Mouse (Mus musculus) CH12.LX (cell line): ENCODE data around the gene Slc7a11. TPM values are rescaled to one million over a fixed set of nuclear protein-coding genes. Genes with fewer than 3 reads are reported as not detected.

Experiments used
- DNase-seq: peaks from one replicate; pipeline ENCODE4 v3.0.0-alpha.2; 2013; ENCODE audit errors: extremely low read depth
- H3K27ac ChIP-seq: 2 replicates; pipeline ENCODE4 v1.5.1; 2012; ENCODE audit warnings: low read depth, mild to moderate bottlenecking, control low read depth, moderate library complexity; ENCODE audit not compliant: insufficient read depth
- H3K27me3 ChIP-seq: replicated peaks from 2 replicates; pipeline ENCODE3; 2012; ENCODE audit warnings: inconsistent platforms
- H3K36me3 ChIP-seq, 2 experiments: replicated peaks in 1 of 2; 2 replicates each; pipeline versions ENCODE3 to v1.6.1; 2012; ENCODE audit warnings: inconsistent platforms in 1 of 2, low read length in 1 of 2, mild to moderate bottlenecking in 1 of 2, mixed read lengths in 1 of 2, moderate library complexity in 1 of 2; ENCODE audit not compliant: control insufficient read depth in 1 of 2, insufficient read depth in 1 of 2
- H3K4me1 ChIP-seq, 2 experiments: 2 replicates each; pipeline ENCODE4 v1.6.1; 2012; ENCODE audit warnings: inconsistent platforms in 1 of 2, moderate library complexity in 1 of 2; ENCODE audit not compliant: insufficient read depth in 2 of 2, control insufficient read depth in 1 of 2
- H3K4me2 ChIP-seq: 2 replicates; pipeline ENCODE4 v1.6.1; 2012; ENCODE audit warnings: low read depth, mild to moderate bottlenecking, control low read depth; ENCODE audit not compliant: poor library complexity, insufficient read depth, severe bottlenecking
- H3K4me3 ChIP-seq, 3 experiments: fragments of 150-350 bp in 1 of 3; sonication (generic) in 1 of 3; replicated peaks in 1 of 3; 2 replicates each; pipeline versions ENCODE3 to v1.5.1; 2011 to 2012; ENCODE audit warnings: low read depth in 2 of 3, low read length in 2 of 3, mild to moderate bottlenecking in 2 of 3, moderate library complexity in 2 of 3, control low read depth in 1 of 3, improper control_type of control experiment in 1 of 3, inconsistent platforms in 1 of 3, mixed read lengths in 1 of 3; ENCODE audit not compliant: poor library complexity in 1 of 3
- H3K79me2 ChIP-seq: replicated peaks from 2 replicates; pipeline ENCODE4 v1.6.1; 2012; ENCODE audit warnings: mild to moderate bottlenecking, moderate library complexity; ENCODE audit not compliant: control insufficient read depth, poor library complexity, insufficient read depth, severe bottlenecking; ENCODE audit errors: extremely low read depth
- H3K9ac ChIP-seq: 2 replicates; pipeline ENCODE4 v1.6.1; 2012; ENCODE audit warnings: low read depth, mild to moderate bottlenecking, control low read depth, moderate library complexity; ENCODE audit not compliant: insufficient read depth
- H3K9me3 ChIP-seq: replicated peaks from 2 replicates; pipeline ENCODE3; 2012; ENCODE audit warnings: low read length, inconsistent platforms, mixed read lengths
- BHLHE40 ChIP-seq: IDR thresholded peaks from 2 replicates; pipeline ENCODE4 v1.6.1; 2011; ENCODE audit warnings: mild to moderate bottlenecking, low read depth, low read length, improper control_type of control experiment
- CHD2 ChIP-seq: IDR thresholded peaks from 2 replicates; pipeline ENCODE4 v1.6.1; 2011; ENCODE audit warnings: low read length, improper control_type of control experiment
- CTCF ChIP-seq, 2 experiments: IDR thresholded peaks in 1 of 2; conservative IDR thresholded peaks in 1 of 2; 2 replicates each; pipeline ENCODE4 v1.5.1; 2011 to 2012; ENCODE audit warnings: low read depth in 2 of 2, low read length in 2 of 2, improper control_type of control experiment in 1 of 2, inconsistent platforms in 1 of 2, mild to moderate bottlenecking in 1 of 2, moderate library complexity in 1 of 2
- EP300 ChIP-seq: IDR thresholded peaks from 2 replicates; pipeline ENCODE4 v1.6.1; 2011; ENCODE audit warnings: low read length, improper control_type of control experiment
- ETS1 ChIP-seq: conservative IDR thresholded peaks from 2 replicates; pipeline ENCODE4 v1.6.1; 2012; ENCODE audit warnings: low read depth, mild to moderate bottlenecking, inconsistent platforms, low read length, improper control_type of control experiment, moderate library complexity
- GABPA ChIP-seq: IDR thresholded peaks from 2 replicates; pipeline ENCODE4 v1.6.1; 2012; ENCODE audit warnings: low read depth, low read length, improper control_type of control experiment, inconsistent platforms; ENCODE audit not compliant: insufficient replicate concordance
- HCFC1 ChIP-seq: IDR thresholded peaks from 2 replicates; pipeline ENCODE4 v1.6.1; 2012; ENCODE audit warnings: low read depth, mild to moderate bottlenecking, inconsistent platforms, low read length, improper control_type of control experiment
- JUND ChIP-seq: conservative IDR thresholded peaks from 2 replicates; pipeline ENCODE4 v1.6.1; 2011; ENCODE audit warnings: low read depth, low read length, improper control_type of control experiment
- MAFK ChIP-seq: IDR thresholded peaks from 2 replicates; pipeline ENCODE4 v1.6.1; 2011; ENCODE audit warnings: low read length, improper control_type of control experiment; ENCODE audit not compliant: insufficient replicate concordance
- MAX ChIP-seq: IDR thresholded peaks from 2 replicates; pipeline ENCODE4 v1.6.1; 2011; ENCODE audit warnings: low read length, improper control_type of control experiment
- MAZ ChIP-seq: IDR thresholded peaks from 2 replicates; pipeline ENCODE4 v1.6.1; 2012; ENCODE audit warnings: low read depth, mild to moderate bottlenecking, inconsistent platforms, low read length, improper control_type of control experiment, moderate library complexity
- MXI1 ChIP-seq: IDR thresholded peaks from 2 replicates; pipeline ENCODE4 v1.6.1; 2011; ENCODE audit warnings: mild to moderate bottlenecking, low read depth, low read length, improper control_type of control experiment
- NELFE ChIP-seq: IDR thresholded peaks from 2 replicates; pipeline ENCODE4 v1.6.1; 2011; ENCODE audit warnings: low read depth, low read length, improper control_type of control experiment
- PAX5 ChIP-seq: IDR thresholded peaks from 2 replicates; pipeline ENCODE4 v1.6.1; 2012; ENCODE audit warnings: low read length, inconsistent platforms, mixed read lengths
- POLR2AphosphoS2 ChIP-seq: IDR thresholded peaks from 2 replicates; pipeline ENCODE4 v1.6.1; 2011; ENCODE audit warnings: low read depth, low read length, improper control_type of control experiment
- RAD21 ChIP-seq: IDR thresholded peaks from 2 replicates; pipeline ENCODE4 v1.6.1; 2011; ENCODE audit warnings: low read depth, mild to moderate bottlenecking, low read length, improper control_type of control experiment, moderate library complexity
- RCOR1 ChIP-seq: conservative IDR thresholded peaks from 2 replicates; pipeline ENCODE4 v1.6.1; 2012; ENCODE audit warnings: low read depth, mild to moderate bottlenecking, inconsistent platforms, low read length, improper control_type of control experiment
- SMC3 ChIP-seq: IDR thresholded peaks from 2 replicates; pipeline ENCODE4 v1.6.1; 2011; ENCODE audit warnings: low read depth, low read length, improper control_type of control experiment
- TCF12 ChIP-seq: IDR thresholded peaks from 2 replicates; pipeline ENCODE4 v1.6.1; 2014; ENCODE audit warnings: low read depth, mild to moderate bottlenecking, inconsistent platforms, low read length, improper control_type of control experiment
- USF1 ChIP-seq: IDR thresholded peaks from 2 replicates; pipeline ENCODE4 v1.6.1; 2014; ENCODE audit warnings: low read depth, mild to moderate bottlenecking, inconsistent platforms, low read length, improper control_type of control experiment
- USF2 ChIP-seq: conservative IDR thresholded peaks from 2 replicates; pipeline ENCODE4 v1.6.1; 2011; ENCODE audit warnings: low read depth, low read length, improper control_type of control experiment
- ZMIZ1 ChIP-seq: IDR thresholded peaks from 2 replicates; pipeline ENCODE4 v1.6.1; 2012; ENCODE audit warnings: low read depth, mild to moderate bottlenecking, inconsistent platforms, low read length, improper control_type of control experiment
- dilution Hi-C: fragments of 300-500 bp; cut with MboI; formaldehyde crosslinking; loops from 2 replicates; pipeline ENCODE4 v1.14.3; 2020; ENCODE audit warnings: low sequenced_read_pairs; ENCODE audit not compliant: extremely low pct_unique_long_range_greater_than_20kb, extremely low pct_ligation_motif_present
- in situ Hi-C: fragments of 300-500 bp; cut with MboI; formaldehyde crosslinking; loops from 3 replicates; pipeline ENCODE4 v1.14.3; 2019; ENCODE audit warnings: low sequenced_read_pairs, low pct_ligation_motif_present, low pct_unique_long_range_greater_than_20kb, mixed read lengths
- polyA plus RNA-seq: library from polyadenylated mRNA; unstranded; fragments of >175 nt; gene quantifications from 2 replicates; pipeline ENCODE4 v1.2.1, GENCODE M21; 2012; ENCODE audit warnings: low read depth; ENCODE audit not compliant: insufficient read length
- total RNA-seq, 2 experiments: library from RNA; depleted of rRNA; stranded (reverse); fragments of 300-350 nt in 1 of 2; fragments of >200 nt in 1 of 2; gene quantifications; 2 replicates each; pipeline ENCODE4 v1.2.3; 2012 to 2014

Slc7a11 gene
- total and polyA plus RNA-seq, 3 experiments: 0.13 to 0.37 TPM; not detected in 1

DNA sequence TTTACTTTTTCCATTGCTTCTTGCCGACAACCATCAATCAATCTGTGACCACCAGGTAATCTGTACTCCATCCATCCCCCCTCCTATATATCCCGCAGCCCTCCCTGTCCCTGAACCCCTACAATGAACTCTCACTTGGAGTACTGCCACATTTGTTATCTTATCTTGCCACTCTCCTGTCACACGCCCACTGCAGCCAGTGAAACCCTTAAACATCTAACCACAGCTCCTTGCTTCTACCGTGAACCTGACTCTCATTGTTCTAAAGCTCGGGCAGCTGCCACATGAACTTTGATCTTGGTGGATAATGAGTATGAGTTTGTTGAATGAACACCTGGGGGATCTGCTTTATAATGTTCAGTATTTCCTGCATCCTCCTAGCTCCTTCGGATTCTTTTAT, 140.8 kb downstream of the Slc7a11 start:
- no peaks in the 10 kb centered on the region for H3K4me1 ChIP-seq
- H3K36me3 ChIP-seq: no peaks in the 10 kb centered on the region
- no peak overlapping the region for H3K9ac ChIP-seq
- H3K27me3 ChIP-seq: no peaks in the 10 kb centered on the region
- dilution Hi-C loops: no loop called here
- H3K9me3 ChIP-seq: peaks cover 50% of the 10 kb centered on the region
- in situ Hi-C loops: loop anchor here (10.0 to 25.0 kb wide), 2 partner anchors 602 to 835 kb away; no protein-coding TSS in a partner anchor
- DNase-seq: no peak
- TF ChIP-seq MXI1 (no peak), GABPA (no peak), EP300 (no peak), POLR2AphosphoS2 (no peak), MAFK (no peak), USF1 (no peak), MAZ (no peak), JUND (no peak), TCF12 (no peak), HCFC1 (no peak), RCOR1 (no peak), ZMIZ1 (no peak), USF2 (no peak), SMC3 (no peak), NELFE (no peak), CTCF (conservative IDR thresholded peaks at IDR 0.05 in 1 of 2, IDR thresholded peaks at IDR 0.05 in 1 of 2; ENCODE audit: low read depth in 2 of 2, low read length in 2 of 2) (no peak), BHLHE40 (no peak), PAX5 (no peak), MAX (no peak)
- TF ChIP-seq, all 38 proteins: peak for 0
- Histone ChIP-seq H3K4me2 (no peak overlapping the region), H3K79me2 (no peaks in the 10 kb centered on the region), H3K4me3 (no peak overlapping the region), H3K27ac (no peak overlapping the region)

DNA sequence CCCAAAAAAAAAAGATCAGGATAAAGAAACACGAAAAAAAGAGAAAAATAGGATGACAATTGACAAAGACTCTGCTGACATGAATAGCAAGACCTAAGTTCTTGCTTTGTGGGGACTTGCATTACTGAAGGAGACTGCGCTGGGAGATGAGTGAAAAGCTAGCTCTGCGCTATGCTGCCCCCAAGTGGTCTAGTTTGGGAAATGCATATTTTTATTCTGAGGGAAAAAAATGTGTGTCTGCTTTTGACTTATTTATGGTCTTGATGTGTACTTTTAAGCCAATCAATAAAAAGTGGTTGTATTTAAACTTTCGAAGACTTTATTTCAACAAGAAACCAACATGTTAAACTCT, 142.5 kb downstream of the Slc7a11 start:
- no peak overlapping the region for H3K4me2 ChIP-seq
- H3K9me3 ChIP-seq: peaks cover 44% of the 10 kb centered on the region
- H3K27ac ChIP-seq: no peak overlapping the region
- in situ Hi-C loops: loop anchor here (10.0 to 25.0 kb wide), 2 partner anchors 604 to 836 kb away; no protein-coding TSS in a partner anchor
- H3K36me3 ChIP-seq: no peaks in the 10 kb centered on the region
- TF ChIP-seq ETS1 (no peak), HCFC1 (no peak), CHD2 (no peak), CTCF (conservative IDR thresholded peaks at IDR 0.05 in 1 of 2, IDR thresholded peaks at IDR 0.05 in 1 of 2; ENCODE audit: low read depth in 2 of 2, low read length in 2 of 2) (peak; percentile 11 to 43; a peak in 2 of 4 replicates), SMC3 (peak; percentile 19; the same call in 1 of the 2 replicates), RAD21 (peak; percentile 36)
- TF ChIP-seq, all 38 proteins: peak for 3
- no peaks in the 10 kb centered on the region for H3K27me3 ChIP-seq
- dilution Hi-C loops: no loop called here
- H3K9ac ChIP-seq: no peak overlapping the region
- H3K79me2 ChIP-seq: no peaks in the 10 kb centered on the region
- H3K4me1 ChIP-seq: no peaks in the 10 kb centered on the region
- H3K4me3 ChIP-seq: no peak overlapping the region
- peak; percentile 1 for DNase-seq
